Mouse (Mus musculus): ENCODE results near the gene Lgr4.

- TF ChIP-seq USF1 (IDR thresholded peaks at IDR 0.05; ENCODE audit: low read depth) (no peak), MAX (IDR thresholded peaks at IDR 0.05; ENCODE audit: low read depth) (no peak), POLR2AphosphoS2 (IDR thresholded peaks at IDR 0.05; ENCODE audit: insufficient read length, low read depth) (no peak)
These were observed 32.9 kb downstream of the Lgr4 start for GRCm38 (mm10) chr2:109950311-109950710.
